Mouse (Mus musculus): ENCODE data around the gene Fbln1. TPM values are rescaled to one million over a fixed set of nuclear protein-coding genes. Genes with fewer than 3 reads are reported as not detected.

The Fbln1 gene
- total and polyA plus RNA-seq, 2 experiments from 2014 or later, result 46.2 to 57.8 TPM

- peak; percentile 27 for TF ChIP-seq CTCF (IDR thresholded peaks at IDR 0.05)
- 0 out of 2 replicates have a peak, but pooled peaks cover 2% of the 10 kb centered on the region for H3K9me3 ChIP-seq (ENCODE audit: low read length)
- H3K4me2 ChIP-seq (ENCODE audit: low read depth, low read length, poor library complexity, severe bottlenecking), result peak overlapping the region; percentile 28
- ATAC-seq (ENCODE audit: low FRiP score) (no peak), DNase-seq (ENCODE audit: low spot score) (peak; percentile 36)
- H3K4me1 ChIP-seq (ENCODE audit: insufficient read depth, low read length), result peaks cover 3% of the 10 kb centered on the region; the same call in 1 of the 2 replicates
- 0 out of 2 replicates have a peak overlapping the region, but pooled peaks have one; percentile 34 for H3K27ac ChIP-seq (ENCODE audit: low read depth, low read length)
- no peaks in the 10 kb centered on the region for H3K36me3 ChIP-seq (ENCODE audit: insufficient read depth, low read length)
- 12% methylated on average over 10 of the region's 10 CpGs for WGBS
- H3K4me3 ChIP-seq (ENCODE audit: low read depth, low read length), result 0 out of 2 replicates have a peak overlapping the region, but pooled peaks have one; percentile 10
- no peak overlapping the region for H3K9ac ChIP-seq (replicated peaks; ENCODE audit: low read length, poor library complexity, severe bottlenecking)
- no peaks in the 10 kb centered on the region for H3K27me3 ChIP-seq (ENCODE audit: insufficient read depth, low read length)
These were observed 2.6 kb downstream of the Fbln1 start for GRCm38 (mm10) chr15:85208332-85208731.

- TF ChIP-seq CTCF (IDR thresholded peaks at IDR 0.05), result peak; percentile 62
- Histone ChIP-seq H3K4me2 (ENCODE audit: low read depth, low read length, poor library complexity, severe bottlenecking) (no peak overlapping the region), H3K9ac (replicated peaks; ENCODE audit: low read length, poor library complexity, severe bottlenecking) (no peak overlapping the region), H3K4me1 (ENCODE audit: insufficient read depth, low read length) (peaks cover 3% of the 10 kb centered on the region; the same call in 1 of the 2 replicates), H3K27me3 (ENCODE audit: insufficient read depth, low read length) (no peaks in the 10 kb centered on the region), H3K4me3 (ENCODE audit: low read depth, low read length) (no peak overlapping the region), H3K27ac (ENCODE audit: low read depth, low read length) (no peak overlapping the region), H3K36me3 (ENCODE audit: insufficient read depth, low read length) (no peaks in the 10 kb centered on the region), H3K9me3 (ENCODE audit: low read length) (0 out of 2 replicates have a peak, but pooled peaks cover 2% of the 10 kb centered on the region)
- no peak for ATAC-seq (ENCODE audit: low FRiP score)
- no peak for DNase-seq (ENCODE audit: low spot score)
- 88% methylated on average over 3 of the region's 3 CpGs for WGBS
These were observed 3.6 kb downstream of the Fbln1 start for GRCm38 (mm10) chr15:85209341-85209740.

- TF ChIP-seq CTCF (IDR thresholded peaks at IDR 0.05), result no peak
- WGBS, result 87% methylated on average over 12 of the region's 12 CpGs
- peaks cover 3% of the 10 kb centered on the region; the same call in 1 of the 2 replicates for H3K4me1 ChIP-seq (ENCODE audit: insufficient read depth, low read length)
- H3K4me3 ChIP-seq (ENCODE audit: low read depth, low read length), result no peak overlapping the region
- H3K27ac ChIP-seq (ENCODE audit: low read depth, low read length), result no peak overlapping the region
- DNase-seq (ENCODE audit: low spot score) (no peak), ATAC-seq (ENCODE audit: low FRiP score) (no peak)
- H3K4me2 ChIP-seq (ENCODE audit: low read depth, low read length, poor library complexity, severe bottlenecking), result no peak overlapping the region
- H3K9ac ChIP-seq (replicated peaks; ENCODE audit: low read length, poor library complexity, severe bottlenecking), result no peak overlapping the region
- H3K9me3 ChIP-seq (ENCODE audit: low read length), result 0 out of 2 replicates have a peak, but pooled peaks cover 2% of the 10 kb centered on the region
- H3K36me3 ChIP-seq (ENCODE audit: insufficient read depth, low read length), result no peaks in the 10 kb centered on the region
- H3K27me3 ChIP-seq (ENCODE audit: insufficient read depth, low read length), result no peaks in the 10 kb centered on the region
These were observed 4.9 kb downstream of the Fbln1 start for GRCm38 (mm10) chr15:85210686-85211085.

- Histone ChIP-seq H3K27ac (ENCODE audit: low read depth, low read length) (no peak overlapping the region), H3K4me2 (ENCODE audit: low read depth, low read length, poor library complexity, severe bottlenecking) (no peak overlapping the region), H3K9me3 (ENCODE audit: low read length) (0 out of 2 replicates have a peak, but pooled peaks cover 2% of the 10 kb centered on the region), H3K4me3 (ENCODE audit: low read depth, low read length) (no peak overlapping the region), H3K9ac (replicated peaks; ENCODE audit: low read length, poor library complexity, severe bottlenecking) (no peak overlapping the region), H3K27me3 (ENCODE audit: insufficient read depth, low read length) (no peaks in the 10 kb centered on the region), H3K4me1 (ENCODE audit: insufficient read depth, low read length) (peaks cover 3% of the 10 kb centered on the region; the same call in 1 of the 2 replicates), H3K36me3 (ENCODE audit: insufficient read depth, low read length) (no peaks in the 10 kb centered on the region)
- TF ChIP-seq CTCF (IDR thresholded peaks at IDR 0.05), result no peak
- 95% methylated on average over 18 of the region's 18 CpGs for WGBS
- no peak for ATAC-seq (ENCODE audit: low FRiP score)
- no peak for DNase-seq (ENCODE audit: low spot score)
These were observed 5.5 kb downstream of the Fbln1 start for GRCm38 (mm10) chr15:85211101-85211760.

- peak; percentile 34; the same call in 1 of the 2 replicates for TF ChIP-seq CTCF (IDR thresholded peaks at IDR 0.05)
- Histone ChIP-seq H3K9me3 (ENCODE audit: low read length) (0 out of 2 replicates have a peak, but pooled peaks cover 2% of the 10 kb centered on the region), H3K4me1 (ENCODE audit: insufficient read depth, low read length) (0 out of 2 replicates have a peak, but pooled peaks cover 3% of the 10 kb centered on the region), H3K36me3 (ENCODE audit: insufficient read depth, low read length) (no peaks in the 10 kb centered on the region), H3K9ac (replicated peaks; ENCODE audit: low read length, poor library complexity, severe bottlenecking) (no peak overlapping the region), H3K27ac (ENCODE audit: low read depth, low read length) (no peak overlapping the region), H3K4me2 (ENCODE audit: low read depth, low read length, poor library complexity, severe bottlenecking) (no peak overlapping the region), H3K4me3 (ENCODE audit: low read depth, low read length) (no peak overlapping the region), H3K27me3 (ENCODE audit: insufficient read depth, low read length) (no peaks in the 10 kb centered on the region)
- WGBS, result 94% methylated on average over 7 of the region's 7 CpGs
- DNase-seq (ENCODE audit: low spot score) (no peak), ATAC-seq (ENCODE audit: low FRiP score) (no peak)
These were observed 10.5 kb downstream of the Fbln1 start for GRCm38 (mm10) chr15:85216069-85216813.
